Mouse (Mus musculus) kidney, adult 2 months (tissue): ENCODE measurements around the gene Cldn11.

Source experiments
- CTCF ChIP-seq: fragments of 200-500 bp; conservative IDR thresholded peaks from 2 replicates; pipeline ENCODE4 v1.5.1; 2011; ENCODE audit warnings: low read depth, mild to moderate bottlenecking, control low read depth, low read length, moderate library complexity, mixed read lengths; ENCODE audit not compliant: insufficient read depth, insufficient read length
- POLR2A ChIP-seq: fragments of 200-500 bp; IDR thresholded peaks from one replicate; pipeline ENCODE4 v1.6.1; 2011; ENCODE audit warnings: low read depth, low read length, control low read depth

GRCm38 (mm10) chr3:31149706-31150105 lies at the start of gene Cldn11:
- no peak for TF ChIP-seq CTCF
- no peak for TF ChIP-seq POLR2A
